Mouse (Mus musculus): ENCODE data around the gene Loxl3. TPM values are rescaled to one million over a fixed set of nuclear protein-coding genes. Genes with fewer than 3 reads are reported as not detected.
A peak's percentile ranks its signal among the peaks of the same experiment; 100 is the strongest.

The Loxl3 gene
- polyA plus RNA-seq, 1 experiment = 18.8 TPM

GRCm38 (mm10) chr6:83058725-83059124 lies 24.8 kb downstream of the Loxl3 start:
- no peak for TF ChIP-seq CTCF (IDR thresholded peaks at IDR 0.05; ENCODE audit: low read depth, low read length)
- TF ChIP-seq POLR2A (IDR thresholded peaks at IDR 0.05; ENCODE audit: borderline replicate concordance, low read depth, low read length) = no peak
- Histone ChIP-seq H3K27ac (ENCODE audit: insufficient read depth, low read depth, low read length) (no peak overlapping the region), H3K4me1 (ENCODE audit: control insufficient read depth, insufficient read depth, low read length) (no peaks in the 10 kb centered on the region), H3K4me3 (ENCODE audit: insufficient read depth, low read length) (no peak overlapping the region)

DNA sequence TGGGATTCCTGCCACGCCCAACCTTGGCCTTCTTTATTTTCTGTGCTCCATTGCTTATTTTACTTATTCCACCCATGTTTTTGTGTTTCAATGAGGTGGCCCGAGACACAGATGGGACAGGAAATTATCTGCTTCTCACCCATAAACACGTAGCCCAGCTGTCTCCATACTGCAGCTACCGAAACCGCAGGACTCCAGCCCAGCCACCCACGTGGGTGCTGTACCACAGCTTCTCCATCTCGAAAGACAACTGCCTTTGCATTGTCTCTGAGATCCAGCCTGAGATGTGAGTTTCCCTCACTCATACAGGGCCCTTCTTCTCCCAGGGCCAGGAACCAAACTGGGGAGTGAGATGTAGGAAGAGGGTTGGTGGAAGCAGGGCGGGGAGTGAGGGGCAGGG lies 32.0 kb downstream of the Loxl3 start:
- TF ChIP-seq CTCF (IDR thresholded peaks at IDR 0.05; ENCODE audit: low read depth, low read length) (no peak), POLR2A (IDR thresholded peaks at IDR 0.05; ENCODE audit: borderline replicate concordance, low read depth, low read length) (no peak)
- H3K4me1 ChIP-seq (ENCODE audit: control insufficient read depth, insufficient read depth, low read length) = peaks cover 3% of the 10 kb centered on the region; the same call in 1 of the 2 replicates

GRCm38 (mm10) chr6:83066441-83066840 lies 32.5 kb downstream of the Loxl3 start:
- Histone ChIP-seq H3K4me3 (ENCODE audit: insufficient read depth, low read length) (no peak overlapping the region), H3K27ac (ENCODE audit: insufficient read depth, low read depth, low read length) (no peak overlapping the region), H3K4me1 (ENCODE audit: control insufficient read depth, insufficient read depth, low read length) (peaks cover 3% of the 10 kb centered on the region; the same call in 1 of the 2 replicates)
- TF ChIP-seq POLR2A (IDR thresholded peaks at IDR 0.05; ENCODE audit: borderline replicate concordance, low read depth, low read length) = 0 out of 2 replicates have a peak, but pooled peaks have one; percentile 37
- no peak for TF ChIP-seq CTCF (IDR thresholded peaks at IDR 0.05; ENCODE audit: low read depth, low read length)

More for the DNA sequence above, 32.0 kb downstream of the Loxl3 start:
- Histone ChIP-seq H3K4me3 (ENCODE audit: insufficient read depth, low read length) (no peak overlapping the region), H3K27ac (ENCODE audit: insufficient read depth, low read depth, low read length) (no peak overlapping the region)

GRCm38 (mm10) chr6:83068221-83068620 lies 34.2 kb downstream of the Loxl3 start:
- Histone ChIP-seq H3K27ac (ENCODE audit: insufficient read depth, low read depth, low read length) (no peak overlapping the region), H3K4me3 (ENCODE audit: insufficient read depth, low read length) (no peak overlapping the region), H3K4me1 (ENCODE audit: control insufficient read depth, insufficient read depth, low read length) (peaks cover 3% of the 10 kb centered on the region; the same call in 1 of the 2 replicates)
- TF ChIP-seq CTCF (IDR thresholded peaks at IDR 0.05; ENCODE audit: low read depth, low read length) (no peak), POLR2A (IDR thresholded peaks at IDR 0.05; ENCODE audit: borderline replicate concordance, low read depth, low read length) (no peak)

- peak overlapping the region; percentile 27 for H3K4me3 ChIP-seq (ENCODE audit: insufficient read depth, low read length)
Observed at GRCm38 (mm10) chr6:83068706-83069487, 34.9 kb downstream of the Loxl3 start.

GRCm38 (mm10) chr6:83069488-83070246 lies 35.7 kb downstream of the Loxl3 start:
- peaks cover 3% of the 10 kb centered on the region; the same call in 1 of the 2 replicates for H3K4me1 ChIP-seq (ENCODE audit: control insufficient read depth, insufficient read depth, low read length)
- no peak for TF ChIP-seq POLR2A (IDR thresholded peaks at IDR 0.05; ENCODE audit: borderline replicate concordance, low read depth, low read length)
- no peak for TF ChIP-seq CTCF (IDR thresholded peaks at IDR 0.05; ENCODE audit: low read depth, low read length)
- peak overlapping the region; percentile 27 for H3K4me3 ChIP-seq (ENCODE audit: insufficient read depth, low read length)
- H3K27ac ChIP-seq (ENCODE audit: insufficient read depth, low read depth, low read length) = no peak overlapping the region

More at GRCm38 (mm10) chr6:83068706-83069487, 34.9 kb downstream of the Loxl3 start:
- peaks cover 3% of the 10 kb centered on the region; the same call in 1 of the 2 replicates for H3K4me1 ChIP-seq (ENCODE audit: control insufficient read depth, insufficient read depth, low read length)
- TF ChIP-seq CTCF (IDR thresholded peaks at IDR 0.05; ENCODE audit: low read depth, low read length) (no peak), POLR2A (IDR thresholded peaks at IDR 0.05; ENCODE audit: borderline replicate concordance, low read depth, low read length) (no peak)
- H3K27ac ChIP-seq (ENCODE audit: insufficient read depth, low read depth, low read length) = no peak overlapping the region

GRCm38 (mm10) chr6:83070247-83070310 lies 36.1 kb downstream of the Loxl3 start, which contains the start of gene Tlx2:
Gene Tlx2, minus strand, starts transcription at chr6:83070293.
- TF ChIP-seq POLR2A (IDR thresholded peaks at IDR 0.05; ENCODE audit: borderline replicate concordance, low read depth, low read length) (no peak), CTCF (IDR thresholded peaks at IDR 0.05; ENCODE audit: low read depth, low read length) (no peak)
- Histone ChIP-seq H3K4me3 (ENCODE audit: insufficient read depth, low read length) (peak within 1 kb of the TSS; percentile 27), H3K4me1 (ENCODE audit: control insufficient read depth, insufficient read depth, low read length) (peaks cover 3% of the 10 kb centered on the region; the same call in 1 of the 2 replicates), H3K27ac (ENCODE audit: insufficient read depth, low read depth, low read length) (no peak within 1 kb of the TSS)

DNA sequence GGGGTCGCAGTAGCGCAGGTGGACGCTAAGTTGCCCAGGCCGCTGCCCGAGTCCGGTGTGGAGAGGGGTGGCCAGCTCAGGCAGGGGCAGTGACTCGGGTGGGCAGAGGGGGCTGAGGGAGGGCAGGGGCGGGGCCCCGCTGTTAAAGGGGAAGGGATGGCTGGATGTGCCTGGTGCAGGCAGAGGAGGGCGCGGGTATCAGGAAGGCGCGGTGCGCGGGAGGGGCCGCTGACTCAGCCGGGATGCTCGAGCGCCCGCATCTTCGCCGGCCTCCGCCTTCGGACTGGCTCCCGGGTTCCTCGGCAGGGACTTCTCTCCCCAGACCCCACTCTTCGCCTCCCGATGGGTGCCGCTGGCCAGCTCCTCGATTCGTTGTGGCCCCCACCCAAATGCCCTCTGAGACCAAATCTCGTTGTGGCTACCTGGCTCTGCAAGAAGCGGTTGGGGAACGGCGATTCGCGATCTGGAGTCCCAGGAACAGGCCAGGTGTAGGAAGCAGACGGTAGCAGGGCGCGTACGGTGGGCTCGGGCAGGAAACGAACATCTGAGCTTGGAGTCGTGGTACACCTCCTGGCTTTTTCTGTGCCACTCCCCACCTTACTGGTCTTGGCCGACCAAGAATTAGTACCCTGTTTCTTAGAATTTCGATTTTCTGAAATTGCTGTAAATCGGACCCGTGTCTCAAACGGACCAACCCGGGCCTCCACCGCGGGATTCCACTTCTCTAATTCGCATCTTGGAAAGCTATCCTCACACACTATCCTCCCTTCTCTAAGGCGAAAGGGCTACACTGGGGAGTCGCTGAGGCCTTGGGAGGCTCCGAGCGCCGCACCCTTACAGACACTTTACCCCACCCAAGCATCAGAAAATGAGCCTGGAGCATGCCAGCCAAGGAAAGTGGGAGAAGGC lies 36.6 kb downstream of the Loxl3 start:
- TF ChIP-seq CTCF (IDR thresholded peaks at IDR 0.05; ENCODE audit: low read depth, low read length) (no peak), POLR2A (IDR thresholded peaks at IDR 0.05; ENCODE audit: borderline replicate concordance, low read depth, low read length) (no peak)
- H3K4me3 ChIP-seq (ENCODE audit: insufficient read depth, low read length) = peak overlapping the region; percentile 27
- H3K27ac ChIP-seq (ENCODE audit: insufficient read depth, low read depth, low read length) = no peak overlapping the region
- H3K4me1 ChIP-seq (ENCODE audit: control insufficient read depth, insufficient read depth, low read length) = peaks cover 3% of the 10 kb centered on the region; the same call in 1 of the 2 replicates

DNA sequence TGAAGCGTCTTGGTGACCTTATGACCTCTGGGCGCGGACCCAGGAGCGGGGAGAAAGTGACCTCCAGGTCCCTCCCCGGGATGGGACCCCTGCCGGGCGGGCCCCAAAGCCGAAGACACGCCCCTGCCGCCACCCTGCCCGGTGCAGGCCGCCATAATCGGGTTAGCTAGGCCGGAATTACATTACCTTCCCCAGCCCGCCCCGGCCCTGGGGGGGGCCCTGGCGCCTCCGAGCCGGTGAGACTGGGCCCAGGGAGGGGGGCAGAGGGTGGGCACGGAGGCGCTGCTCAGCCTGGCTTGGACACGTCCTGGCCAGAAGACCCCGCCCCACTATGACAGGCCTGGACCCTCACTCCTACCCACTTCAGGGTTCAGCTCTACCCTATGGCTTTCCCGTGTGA lies 37.2 kb downstream of the Loxl3 start:
- TF ChIP-seq CTCF (IDR thresholded peaks at IDR 0.05; ENCODE audit: low read depth, low read length) (no peak), POLR2A (IDR thresholded peaks at IDR 0.05; ENCODE audit: borderline replicate concordance, low read depth, low read length) (no peak)
- H3K27ac ChIP-seq (ENCODE audit: insufficient read depth, low read depth, low read length) = no peak overlapping the region
- H3K4me1 ChIP-seq (ENCODE audit: control insufficient read depth, insufficient read depth, low read length) = peaks cover 3% of the 10 kb centered on the region; the same call in 1 of the 2 replicates
- H3K4me3 ChIP-seq (ENCODE audit: insufficient read depth, low read length) = peak overlapping the region; percentile 27; the same call in 1 of the 2 replicates
